Mouse (Mus musculus): ENCODE measurements around the gene Ano9.

GRCm38 (mm10) chr7:141073782-141074181 lies 43.8 kb downstream of the Ano9 start:
- TF ChIP-seq CTCF (IDR thresholded peaks at IDR 0.05; ENCODE audit: borderline replicate concordance, insufficient read depth, low read length) (no peak), POLR2A (IDR thresholded peaks at IDR 0.05; ENCODE audit: low read depth, low read length) (no peak)
